Mouse (Mus musculus) heart, embryonic 14.5 days (tissue): ENCODE measurements around the gene Phf5a. TPM values are rescaled to one million over a fixed set of nuclear protein-coding genes. Genes with fewer than 3 reads are reported as not detected.

ENCODE experiments used
- ATAC-seq: fragments of 200-750 bp; cut with Nextera tagmentation; 2 replicates; pipeline ENCODE4 v1.8.0; 2017; ENCODE audit warnings: low read depth, moderate TSS enrichment; ENCODE audit not compliant: insufficient number of reproducible peaks, insufficient read depth, low FRiP score
- H3K27ac ChIP-seq, 2 experiments: fragments of 200-500 bp in 1 of 2; fragments of 300-500 bp in 1 of 2; sonication (generic) in 1 of 2; replicated peaks in 1 of 2; 2 replicates each; pipeline ENCODE4 v1.5.1; 2012 to 2014; ENCODE audit warnings: low read depth in 2 of 2, low read length in 2 of 2, control low read depth in 1 of 2, mild to moderate bottlenecking in 1 of 2, mixed read lengths in 1 of 2; ENCODE audit not compliant: control insufficient read depth in 1 of 2, insufficient read depth in 1 of 2
- H3K27me3 ChIP-seq: fragments of 300-500 bp; sonication (generic); 2 replicates; pipeline ENCODE4 v1.6.1; 2014; ENCODE audit warnings: mild to moderate bottlenecking, low read length, control low read depth; ENCODE audit not compliant: control insufficient read depth, insufficient read depth
- H3K36me3 ChIP-seq: fragments of 300-500 bp; sonication (generic); 2 replicates; pipeline ENCODE4 v1.6.1; 2014; ENCODE audit warnings: mild to moderate bottlenecking, control low read depth, low read length, mixed read lengths; ENCODE audit not compliant: control insufficient read depth, insufficient read depth
- H3K4me1 ChIP-seq, 2 experiments: fragments of 200-500 bp in 1 of 2; fragments of 300-500 bp in 1 of 2; sonication (generic) in 1 of 2; 2 replicates each; pipeline ENCODE4 v1.6.1; 2012 to 2014; ENCODE audit warnings: low read length in 2 of 2, control low read depth in 1 of 2, mixed read lengths in 1 of 2; ENCODE audit not compliant: control insufficient read depth in 2 of 2, insufficient read depth in 2 of 2
- H3K4me2 ChIP-seq: fragments of 300-500 bp; sonication (generic); 2 replicates; pipeline ENCODE4 v1.6.1; 2014; ENCODE audit warnings: mild to moderate bottlenecking, low read length
- H3K4me3 ChIP-seq, 2 experiments: fragments of 200-500 bp in 1 of 2; fragments of 300-500 bp in 1 of 2; sonication (generic) in 1 of 2; 2 replicates each; pipeline ENCODE4 v1.5.1; 2012 to 2014; ENCODE audit warnings: low read length in 2 of 2, mild to moderate bottlenecking in 2 of 2, control low read depth in 1 of 2, low read depth in 1 of 2, moderate library complexity in 1 of 2; ENCODE audit not compliant: control insufficient read depth in 1 of 2, insufficient read depth in 1 of 2
- H3K9ac ChIP-seq: fragments of 300-500 bp; sonication (generic); 2 replicates; pipeline ENCODE4 v1.6.1; 2014; ENCODE audit warnings: mild to moderate bottlenecking, low read length
- H3K9me3 ChIP-seq: fragments of 300-500 bp; sonication (generic); 2 replicates; pipeline ENCODE4 v1.6.1; 2016; ENCODE audit warnings: low read length, control low read depth; ENCODE audit not compliant: control insufficient read depth
- WGBS: fragments of 180-500 bp; shearing (Covaris S2); extraction: QIAGEN DNeasy Blood & Tissue Kit; methylation state at CpG from one replicate; pipeline ENCODE4 v1.1.7; 2014; 5-methylcytosine and 5-hydroxymethylcytosine counted together
- polyA plus RNA-seq: library from polyadenylated mRNA; unstranded; fragments of >200 nt; fragmentation: Nextera tagmentation; extraction: Ambion mirVana; gene quantifications from 2 replicates; pipeline ENCODE4 v1.2.1, GENCODE M21; 2014

Phf5a gene
- polyA plus RNA-seq, 1 experiment from 2014 or later = 106 TPM

GRCm38 (mm10) chr15:81845724-81846123, 26.0 kb downstream of the Phf5a start:
- no peak for ATAC-seq
- H3K36me3 ChIP-seq = peaks cover 33% of the 10 kb centered on the region
- H3K27ac ChIP-seq = no peak overlapping the region
- peaks cover 5% of the 10 kb centered on the region in 2 experiments; a peak in 2 of 4 replicates for H3K4me1 ChIP-seq
- no peaks in the 10 kb centered on the region for H3K27me3 ChIP-seq
- H3K9ac ChIP-seq = no peak overlapping the region; the same call in 1 of the 2 replicates
- 15% methylated on average over 4 of the region's 4 CpGs for WGBS
- H3K4me2 ChIP-seq = no peak overlapping the region
- H3K4me3 ChIP-seq = no peak overlapping the region
- H3K9me3 ChIP-seq = no peaks in the 10 kb centered on the region

- Histone ChIP-seq H3K4me2 (no peak overlapping the region), H3K27me3 (no peaks in the 10 kb centered on the region), H3K9me3 (no peaks in the 10 kb centered on the region), H3K27ac (no peak overlapping the region), H3K9ac (no peak overlapping the region), H3K4me1 (peaks cover 5 to 6% of the 10 kb centered on the region in 2 experiments; a peak in 3 of 4 replicates), H3K4me3 (no peak overlapping the region), H3K36me3 (peaks cover 27% of the 10 kb centered on the region)
- 69% methylated on average over 5 of the region's 5 CpGs for WGBS
- ATAC-seq = no peak
Observed at GRCm38 (mm10) chr15:81845033-81845625, 26.6 kb downstream of the Phf5a start.

GRCm38 (mm10) chr15:81842275-81842674, 29.4 kb downstream of the Phf5a start:
- no peak for ATAC-seq
- 82% methylated on average over 7 of the region's 7 CpGs for WGBS

GRCm38 (mm10) chr15:81840306-81840705, 31.4 kb downstream of the Phf5a start:
- no peak overlapping the region for H3K4me2 ChIP-seq
- H3K36me3 ChIP-seq = no peaks in the 10 kb centered on the region
- peak overlapping the region in 1 of 2 experiments; percentile 67; a peak in 1 of 4 replicates for H3K27ac ChIP-seq
- WGBS = 89% methylated on average over 7 of the region's 7 CpGs
- no peaks in the 10 kb centered on the region for H3K9me3 ChIP-seq
- H3K9ac ChIP-seq = no peak overlapping the region
- H3K4me1 ChIP-seq = peaks cover 22 to 33% of the 10 kb centered on the region in 2 experiments
- no peak for ATAC-seq
- no peaks in the 10 kb centered on the region for H3K27me3 ChIP-seq
- no peak overlapping the region for H3K4me3 ChIP-seq

More at GRCm38 (mm10) chr15:81842275-81842674, 29.4 kb downstream of the Phf5a start:
- peaks cover 5% of the 10 kb centered on the region for H3K36me3 ChIP-seq
- no peak overlapping the region for H3K27ac ChIP-seq
- no peaks in the 10 kb centered on the region for H3K9me3 ChIP-seq
- H3K4me2 ChIP-seq = no peak overlapping the region
- no peaks in the 10 kb centered on the region for H3K27me3 ChIP-seq
- no peak overlapping the region for H3K9ac ChIP-seq
- H3K4me3 ChIP-seq = no peak overlapping the region
- H3K4me1 ChIP-seq = peaks cover 18 to 23% of the 10 kb centered on the region in 2 experiments

- H3K27ac ChIP-seq = peak overlapping the region; percentile 46 to 67
- H3K4me2 ChIP-seq = no peak overlapping the region
- H3K9ac ChIP-seq = peak overlapping the region; percentile 34; the same call in 1 of the 2 replicates
- H3K36me3 ChIP-seq = no peaks in the 10 kb centered on the region
- no peaks in the 10 kb centered on the region for H3K9me3 ChIP-seq
- no peak overlapping the region for H3K4me3 ChIP-seq
- H3K4me1 ChIP-seq = peaks cover 22 to 34% of the 10 kb centered on the region in 2 experiments
- no peaks in the 10 kb centered on the region for H3K27me3 ChIP-seq
- peak; percentile 82 for ATAC-seq
- 44% methylated on average over 5 of the region's 5 CpGs for WGBS
Observed at GRCm38 (mm10) chr15:81839634-81840033, 32.1 kb downstream of the Phf5a start.

GRCm38 (mm10) chr15:81838554-81839235, 33.0 kb downstream of the Phf5a start:
- Histone ChIP-seq H3K36me3 (no peaks in the 10 kb centered on the region), H3K4me1 (peaks cover 29 to 43% of the 10 kb centered on the region in 2 experiments), H3K4me2 (no peak overlapping the region), H3K9me3 (no peaks in the 10 kb centered on the region), H3K4me3 (no peak overlapping the region), H3K27ac (no peak overlapping the region), H3K27me3 (no peaks in the 10 kb centered on the region), H3K9ac (no peak overlapping the region)
- WGBS = 68% methylated on average over 14 of the region's 14 CpGs
- no peak for ATAC-seq

GRCm38 (mm10) chr15:81836966-81837920, 34.5 kb downstream of the Phf5a start:
- Histone ChIP-seq H3K4me1 (peaks cover 29 to 47% of the 10 kb centered on the region in 2 experiments), H3K4me3 (peak overlapping the region in 1 of 2 experiments; percentile 36; a peak in 1 of 4 replicates), H3K9ac (peak overlapping the region; percentile 68), H3K27ac (peak overlapping the region in 1 of 2 experiments; percentile 62; a peak in 1 of 4 replicates), H3K9me3 (no peaks in the 10 kb centered on the region), H3K27me3 (no peaks in the 10 kb centered on the region), H3K36me3 (no peaks in the 10 kb centered on the region), H3K4me2 (peak overlapping the region; percentile 73)
- WGBS = 58% methylated on average over 7 of the region's 7 CpGs
- no peak for ATAC-seq
